Mouse (Mus musculus) lung, adult 2 months (tissue): ENCODE measurements around the gene Psmc2. TPM values are rescaled to one million over a fixed set of nuclear protein-coding genes. Genes with fewer than 3 reads are reported as not detected.

ENCODE experiments used
- DNase-seq: peaks from one replicate; pipeline ENCODE4 v3.0.0; 2022
- H3K4me1 ChIP-seq: fragments of 200-500 bp; 2 replicates; pipeline ENCODE4 v1.6.1; 2011; ENCODE audit warnings: low read length; ENCODE audit not compliant: control insufficient read depth, insufficient read depth
- H3K4me3 ChIP-seq: fragments of 200-500 bp; replicated peaks from 2 replicates; pipeline ENCODE3; 2011; ENCODE audit warnings: low read depth, mild to moderate bottlenecking, control low read depth, low read length; ENCODE audit errors: extremely low read depth
- CTCF ChIP-seq: fragments of 200-500 bp; IDR thresholded peaks from 2 replicates; pipeline ENCODE4 v1.5.1; 2011; ENCODE audit warnings: mild to moderate bottlenecking, low read length, control low read depth; ENCODE audit not compliant: insufficient read depth
- POLR2A ChIP-seq: fragments of 200-500 bp; IDR thresholded peaks from 2 replicates; pipeline ENCODE4 v1.6.1; 2011; ENCODE audit warnings: low read depth, mild to moderate bottlenecking, control low read depth, low read length, borderline replicate concordance; ENCODE audit errors: extremely low read depth
- WGBS: fragments of 180-500 bp; shearing (Covaris S2); methylation state at CpG from one replicate; pipeline ENCODE4 v1.1.7; 2018; 5-methylcytosine and 5-hydroxymethylcytosine counted together
- polyA plus RNA-seq: library from polyadenylated mRNA; depleted of rRNA; stranded (reverse); fragments of >200 nt; gene quantifications from 2 replicates; pipeline ENCODE4 v1.2.3, GENCODE M21; 2012; rRNA removed

Gene Psmc2
- polyA plus RNA-seq, result 15.5 and 28.4 TPM in 2 replicates

DNA sequence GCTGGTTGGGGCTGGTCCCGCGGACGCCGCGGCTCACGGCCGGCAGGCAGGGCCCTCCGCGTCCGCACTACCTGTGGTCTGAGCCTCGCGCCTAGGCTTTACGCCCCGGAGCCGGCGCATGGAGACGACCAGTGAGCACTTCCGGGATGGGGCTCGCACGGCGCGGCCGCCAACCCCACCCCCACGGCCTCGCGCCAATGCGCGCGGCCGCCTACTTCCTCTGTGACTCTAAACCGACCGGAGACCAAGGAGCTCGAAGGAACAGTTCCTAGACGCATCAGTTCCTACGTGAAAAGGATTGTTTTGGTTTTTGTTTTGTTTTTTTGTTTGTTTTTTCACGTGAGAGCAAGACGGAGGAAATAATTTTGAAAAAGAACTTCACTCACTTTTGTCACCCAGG, at the start of gene Psmc2, which contains the start of gene Dnajc2:
Gene Psmc2, plus strand, starts transcription at position 231 of the 400 bp plus-strand sequence.
Gene Dnajc2, minus strand, starts transcription at position 199 of the 400 bp plus-strand sequence.
- DNase-seq, result peak; percentile 83
- under 1% methylated on average over 37 of the region's 37 CpGs for WGBS
- TF ChIP-seq POLR2A (no peak), CTCF (no peak)
- Histone ChIP-seq H3K4me3 (peak within 1 kb of the TSS; percentile 75), H3K4me1 (peaks cover 5% of the 10 kb centered on the region)

GRCm38 (mm10) chr5:21735584-21735983, 49.5 kb upstream of the Psmc2 start:
- Histone ChIP-seq H3K4me1 (peaks cover 6% of the 10 kb centered on the region), H3K4me3 (peak overlapping the region; percentile 66)
- WGBS, result 27% methylated on average over 10 of the region's 10 CpGs
- TF ChIP-seq CTCF (peak; percentile 78), POLR2A (peak; percentile 7; the same call in 1 of the 2 replicates)
- peak; percentile 47 for DNase-seq

DNA sequence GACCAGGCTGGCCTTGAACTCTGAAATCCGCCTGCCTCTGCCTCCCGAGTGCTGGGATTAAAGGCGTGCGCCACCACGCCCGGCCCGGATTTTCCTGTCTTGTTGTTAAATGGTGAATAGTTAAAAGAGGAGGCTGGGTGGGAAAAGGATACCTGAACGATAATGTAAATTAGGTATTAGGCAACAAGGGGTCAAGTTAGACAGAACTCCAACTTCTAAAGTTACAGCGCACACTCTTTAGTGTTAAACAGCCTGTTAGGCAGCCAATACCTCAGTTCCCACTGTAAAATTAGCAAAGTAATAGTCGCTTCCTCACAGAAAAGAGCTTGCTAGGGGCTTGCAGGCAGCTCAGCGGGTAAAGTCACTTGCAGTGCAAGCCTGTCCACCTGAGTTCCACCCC, 49.0 kb upstream of the Psmc2 start:
- 79% methylated on average over 11 of the region's 11 CpGs for WGBS
- peaks cover 6% of the 10 kb centered on the region for H3K4me1 ChIP-seq
- DNase-seq, result no peak
- H3K4me3 ChIP-seq, result no peak overlapping the region
- TF ChIP-seq POLR2A (no peak), CTCF (no peak)

GRCm38 (mm10) chr5:21736956-21737585, 48.0 kb upstream of the Psmc2 start, which contains the start of gene Pmpcb:
TSS of gene Pmpcb (plus strand) at chr5:21737141.
- peak; percentile 83 for DNase-seq
- under 1% methylated on average over 42 of the region's 42 CpGs for WGBS
- Histone ChIP-seq H3K4me1 (peaks cover 6% of the 10 kb centered on the region), H3K4me3 (peak within 1 kb of the TSS; percentile 85)
- TF ChIP-seq CTCF (peak; percentile 89), POLR2A (peak; percentile 53; the same call in 1 of the 2 replicates)

DNA sequence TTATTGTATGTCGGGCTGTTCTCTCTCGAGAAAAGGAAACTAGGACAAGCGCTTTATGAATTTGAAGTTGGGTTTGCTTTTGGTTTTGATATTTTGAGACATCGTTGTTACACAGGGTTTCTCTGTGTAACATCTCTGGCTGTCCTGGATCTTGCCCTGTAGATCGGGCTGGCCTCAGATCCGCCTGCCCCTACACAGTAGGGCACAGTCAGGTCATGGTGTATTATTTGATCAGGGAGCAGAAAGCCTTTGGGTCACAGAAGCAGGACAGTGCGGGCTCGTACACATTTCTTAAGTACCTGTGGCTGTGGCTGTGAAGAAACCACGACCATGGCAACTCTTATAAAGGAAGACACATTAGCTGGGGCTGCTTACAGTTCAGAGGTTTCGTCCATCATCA, 47.5 kb upstream of the Psmc2 start:
- Histone ChIP-seq H3K4me3 (peak overlapping the region; percentile 85), H3K4me1 (peaks cover 6% of the 10 kb centered on the region)
- no peak for DNase-seq
- 14% methylated on average over 10 of the region's 10 CpGs for WGBS
- no peak for TF ChIP-seq CTCF
- TF ChIP-seq POLR2A, result no peak

GRCm38 (mm10) chr5:21739120-21739519, 46.0 kb upstream of the Psmc2 start:
- no peak for DNase-seq
- TF ChIP-seq POLR2A (no peak), CTCF (no peak)
- WGBS, result 89% methylated on average over 11 of the region's 11 CpGs
- H3K4me1 ChIP-seq, result peaks cover 6% of the 10 kb centered on the region
- H3K4me3 ChIP-seq, result no peak overlapping the region

DNA sequence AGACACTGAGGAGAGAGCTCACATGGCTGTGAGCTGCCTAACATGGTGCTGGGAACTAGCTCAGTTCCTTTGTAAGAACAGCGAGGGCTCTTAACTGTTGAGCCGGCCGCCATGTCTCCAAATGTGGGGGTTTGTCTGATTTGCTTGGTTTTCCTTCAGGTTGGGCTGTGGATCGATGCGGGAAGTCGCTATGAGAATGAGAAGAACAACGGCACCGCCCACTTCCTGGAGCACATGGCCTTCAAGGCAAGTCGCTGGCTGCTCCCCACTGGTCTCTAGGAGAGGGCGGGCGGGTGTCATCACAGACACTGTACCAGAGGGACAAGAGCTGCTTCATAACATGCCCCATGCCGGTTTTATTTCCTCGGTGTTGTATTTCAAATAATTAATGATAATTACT, 45.2 kb upstream of the Psmc2 start:
- no peak overlapping the region for H3K4me3 ChIP-seq
- no peak for DNase-seq
- whole genome bisulfite sequencing, result 77% methylated on average over 13 of the region's 13 CpGs
- peaks cover 6% of the 10 kb centered on the region for H3K4me1 ChIP-seq
- TF ChIP-seq POLR2A, result no peak
- no peak for TF ChIP-seq CTCF

- TF ChIP-seq POLR2A, result no peak
- no peak for TF ChIP-seq CTCF
- WGBS, result 97% methylated on average over 10 of the region's 10 CpGs
- DNase-seq, result no peak
- H3K4me3 ChIP-seq, result no peak overlapping the region
- no peaks in the 10 kb centered on the region for H3K4me1 ChIP-seq
Measured at GRCm38 (mm10) chr5:21743606-21744005, 41.5 kb upstream of the Psmc2 start.

DNA sequence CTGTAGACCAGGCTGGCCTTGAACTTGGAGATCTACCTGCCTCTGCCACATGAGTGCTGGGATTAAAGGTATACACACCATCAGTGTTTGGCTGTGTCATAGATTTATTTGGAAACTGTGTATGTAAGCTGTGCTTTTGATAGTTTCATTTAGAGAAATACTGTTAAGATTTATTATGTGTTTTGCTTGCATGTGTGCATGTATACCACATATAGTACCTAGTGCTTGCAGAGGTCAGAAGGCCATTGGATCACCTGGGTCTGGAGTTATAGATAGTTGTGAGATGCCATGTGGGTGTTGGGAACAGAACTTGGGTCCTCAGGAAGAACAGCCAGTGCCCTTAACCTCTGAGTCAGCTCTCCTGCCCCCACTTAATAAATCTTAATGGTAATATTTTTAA, 40.4 kb upstream of the Psmc2 start:
- no peak for TF ChIP-seq CTCF
- DNase-seq, result no peak

DNA sequence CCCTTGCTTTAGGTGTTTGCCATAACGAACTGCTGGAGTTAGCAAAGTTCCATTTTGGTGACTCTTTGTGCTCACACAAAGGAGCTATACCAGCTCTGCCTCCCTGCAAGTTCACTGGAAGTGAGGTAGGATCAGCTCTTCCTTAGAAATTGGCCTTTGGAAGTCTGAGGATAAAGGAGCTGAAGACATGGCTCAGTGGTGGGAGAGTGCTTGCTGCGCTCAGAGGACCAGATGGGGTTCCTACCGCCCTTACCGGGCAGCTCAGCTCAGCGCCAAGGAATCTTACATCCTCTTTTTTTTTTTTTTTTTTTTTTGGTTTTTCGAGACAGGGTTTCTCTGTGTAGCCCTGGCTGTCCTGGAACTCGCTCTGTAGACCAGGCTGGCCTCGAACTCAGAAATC, 39.1 kb upstream of the Psmc2 start:
- 92% methylated on average over 8 of the region's 8 CpGs for WGBS
- no peak for DNase-seq
- no peak overlapping the region for H3K4me3 ChIP-seq
- TF ChIP-seq POLR2A, result no peak
- no peak for TF ChIP-seq CTCF
- no peaks in the 10 kb centered on the region for H3K4me1 ChIP-seq

More for the DNA sequence above, 40.4 kb upstream of the Psmc2 start:
- Histone ChIP-seq H3K4me1 (no peaks in the 10 kb centered on the region), H3K4me3 (no peak overlapping the region)
